Mouse (Mus musculus) testis, adult 2 months (tissue): ENCODE data around the gene Tssk6. TPM values are rescaled to one million over a fixed set of nuclear protein-coding genes. Genes with fewer than 3 reads are reported as not detected.

ENCODE experiments used
- H3K27ac ChIP-seq: fragments of 200-500 bp; 2 replicates; pipeline ENCODE4 v1.5.1; 2012; ENCODE audit warnings: low read depth, low read length; ENCODE audit not compliant: control insufficient read depth, insufficient read depth
- H3K27me3 ChIP-seq: fragments of 200-500 bp; 2 replicates; pipeline ENCODE4 v1.6.1; 2012; ENCODE audit warnings: mild to moderate bottlenecking, low read length, moderate library complexity; ENCODE audit not compliant: control insufficient read depth, insufficient read depth
- H3K36me3 ChIP-seq: fragments of 200-500 bp; 2 replicates; pipeline ENCODE4 v1.6.1; 2012; ENCODE audit warnings: mild to moderate bottlenecking, low read length; ENCODE audit not compliant: control insufficient read depth, insufficient read depth
- H3K4me1 ChIP-seq: fragments of 200-500 bp; 2 replicates; pipeline ENCODE4 v1.6.1; 2012; ENCODE audit warnings: low read length; ENCODE audit not compliant: control insufficient read depth, insufficient read depth
- H3K4me3 ChIP-seq: fragments of 200-500 bp; 2 replicates; pipeline ENCODE4 v1.5.1; 2012; ENCODE audit warnings: low read depth, mild to moderate bottlenecking, low read length, moderate library complexity, mixed read lengths; ENCODE audit not compliant: control insufficient read depth
- CTCF ChIP-seq: fragments of 200-500 bp; IDR thresholded peaks from 2 replicates; pipeline ENCODE4 v1.5.1; 2012; ENCODE audit warnings: low read depth, mild to moderate bottlenecking, inconsistent platforms, low read length, moderate library complexity; ENCODE audit not compliant: control insufficient read depth, insufficient read depth, insufficient replicate concordance
- POLR2A ChIP-seq: fragments of 200-500 bp; IDR thresholded peaks from 2 replicates; pipeline ENCODE4 v1.6.1; 2012; ENCODE audit warnings: low read depth, mild to moderate bottlenecking, inconsistent platforms, low read length, moderate library complexity; ENCODE audit not compliant: control insufficient read depth
- polyA plus RNA-seq: library from polyadenylated mRNA; depleted of rRNA; stranded (reverse); fragments of >200 nt; gene quantifications from 2 replicates; pipeline ENCODE4 v1.2.3, GENCODE M21; 2012

Gene Tssk6
- polyA plus RNA-seq, 1 experiment = 844 TPM

GRCm38 (mm10) chr8:69919010-69919409 lies 17.0 kb downstream of the Tssk6 start:
- Histone ChIP-seq H3K36me3 (no peaks in the 10 kb centered on the region; the same call in 1 of the 2 replicates), H3K27ac (no peak overlapping the region)

GRCm38 (mm10) chr8:69919876-69920662 lies 18.1 kb downstream of the Tssk6 start:
- H3K4me1 ChIP-seq = peaks cover 2% of the 10 kb centered on the region
- H3K27me3 ChIP-seq = no peaks in the 10 kb centered on the region
- H3K36me3 ChIP-seq = no peaks in the 10 kb centered on the region; the same call in 1 of the 2 replicates
- H3K27ac ChIP-seq = no peak overlapping the region
- no peak for TF ChIP-seq CTCF
- no peak for TF ChIP-seq POLR2A
- H3K4me3 ChIP-seq = no peak overlapping the region

More at GRCm38 (mm10) chr8:69919010-69919409, 17.0 kb downstream of the Tssk6 start:
- H3K4me3 ChIP-seq = no peak overlapping the region
- no peak for TF ChIP-seq POLR2A
- TF ChIP-seq CTCF = no peak
- H3K27me3 ChIP-seq = no peaks in the 10 kb centered on the region
- H3K4me1 ChIP-seq = peaks cover 2% of the 10 kb centered on the region

GRCm38 (mm10) chr8:69921141-69921540 lies 19.2 kb downstream of the Tssk6 start:
- TF ChIP-seq POLR2A = no peak
- no peak for TF ChIP-seq CTCF
- H3K36me3 ChIP-seq = no peaks in the 10 kb centered on the region; the same call in 1 of the 2 replicates
- H3K4me3 ChIP-seq = no peak overlapping the region
- peaks cover 2% of the 10 kb centered on the region for H3K4me1 ChIP-seq
- H3K27me3 ChIP-seq = no peaks in the 10 kb centered on the region
- no peak overlapping the region for H3K27ac ChIP-seq

DNA sequence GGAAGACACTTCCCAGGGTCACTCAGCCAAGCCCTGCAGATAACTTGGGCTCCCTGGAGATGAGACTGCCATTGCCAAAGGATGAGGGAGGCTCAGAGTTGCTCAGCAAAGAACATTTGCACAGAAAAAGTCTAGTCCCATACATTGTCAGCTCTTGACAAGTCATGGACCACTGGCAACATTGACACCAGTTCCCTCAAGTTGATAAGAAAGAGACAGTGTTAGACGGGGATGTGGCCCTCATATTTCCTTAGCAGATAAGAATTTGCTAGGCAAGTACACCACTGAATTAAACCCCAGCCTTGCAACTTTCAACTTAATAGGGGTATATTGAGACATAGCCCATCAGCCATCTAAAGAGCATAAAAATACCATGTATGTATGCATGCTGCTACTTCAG lies 22.0 kb downstream of the Tssk6 start:
- TF ChIP-seq CTCF = no peak
- no peak for TF ChIP-seq POLR2A

DNA sequence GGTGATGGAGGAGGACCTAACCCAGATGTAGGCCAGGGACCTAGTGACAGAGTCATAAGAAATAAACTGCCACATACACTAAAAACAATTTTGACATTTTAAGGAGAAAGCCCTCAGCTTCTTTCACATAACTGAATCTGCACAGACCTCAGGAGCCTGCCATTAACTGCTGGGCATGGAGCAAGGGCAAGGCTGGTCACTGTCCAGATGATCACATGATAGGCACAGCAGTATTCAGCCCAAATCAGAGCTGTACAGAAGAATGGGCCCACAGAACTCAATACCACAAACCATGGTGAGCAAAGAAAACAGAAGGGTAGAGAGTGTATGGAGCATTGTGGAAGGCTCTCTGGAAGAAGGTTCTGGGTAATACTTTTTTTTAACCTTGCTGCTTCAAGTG lies 24.9 kb downstream of the Tssk6 start:
- Histone ChIP-seq H3K27ac (no peak overlapping the region), H3K27me3 (no peaks in the 10 kb centered on the region), H3K36me3 (no peaks in the 10 kb centered on the region), H3K4me3 (no peak overlapping the region), H3K4me1 (no peaks in the 10 kb centered on the region)
- TF ChIP-seq POLR2A (no peak), CTCF (no peak)

More for the DNA sequence above, 22.0 kb downstream of the Tssk6 start:
- H3K4me1 ChIP-seq = peaks cover 2% of the 10 kb centered on the region
- H3K36me3 ChIP-seq = no peaks in the 10 kb centered on the region
- no peaks in the 10 kb centered on the region for H3K27me3 ChIP-seq
- no peak overlapping the region for H3K27ac ChIP-seq
- H3K4me3 ChIP-seq = no peak overlapping the region

- TF ChIP-seq CTCF (no peak), POLR2A (no peak)
- H3K27me3 ChIP-seq = no peaks in the 10 kb centered on the region
- peaks cover 17% of the 10 kb centered on the region for H3K4me1 ChIP-seq
- no peaks in the 10 kb centered on the region; the same call in 1 of the 2 replicates for H3K36me3 ChIP-seq
- H3K4me3 ChIP-seq = no peak overlapping the region
- no peak overlapping the region for H3K27ac ChIP-seq
These were observed 31.8 kb downstream of the Tssk6 start for GRCm38 (mm10) chr8:69933811-69934210.

DNA sequence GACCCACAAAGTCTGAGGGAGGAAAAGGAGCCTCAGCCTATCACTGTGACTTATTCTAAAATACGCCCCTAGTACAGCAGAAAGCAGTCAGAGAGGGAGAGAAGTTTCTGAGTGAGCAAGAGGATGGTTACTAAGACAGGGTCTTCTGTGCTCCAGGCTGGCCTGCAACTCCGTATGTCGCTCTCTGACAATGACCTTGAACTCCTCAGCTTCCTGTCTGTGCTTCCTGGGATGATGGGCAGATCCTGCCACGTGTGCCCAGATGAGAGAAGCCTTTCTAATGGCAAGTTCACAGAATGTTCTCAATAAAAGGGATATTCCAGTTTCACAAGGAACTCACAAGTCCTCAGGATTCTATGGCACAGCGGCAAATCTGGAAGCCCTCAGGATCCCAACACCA lies 32.6 kb downstream of the Tssk6 start:
- no peaks in the 10 kb centered on the region; the same call in 1 of the 2 replicates for H3K36me3 ChIP-seq
- no peaks in the 10 kb centered on the region for H3K27me3 ChIP-seq
- H3K4me1 ChIP-seq = peaks cover 17% of the 10 kb centered on the region
- H3K4me3 ChIP-seq = peak overlapping the region; percentile 24; the same call in 1 of the 2 replicates
- peak overlapping the region; percentile 45 for H3K27ac ChIP-seq
- no peak for TF ChIP-seq CTCF
- TF ChIP-seq POLR2A = no peak

GRCm38 (mm10) chr8:69935431-69935830 lies 33.4 kb downstream of the Tssk6 start:
- Histone ChIP-seq H3K27me3 (no peaks in the 10 kb centered on the region), H3K27ac (no peak overlapping the region), H3K4me1 (peaks cover 17% of the 10 kb centered on the region), H3K4me3 (no peak overlapping the region), H3K36me3 (no peaks in the 10 kb centered on the region; the same call in 1 of the 2 replicates)
- TF ChIP-seq POLR2A (no peak), CTCF (no peak)
